Mouse (Mus musculus) midbrain, embryonic 13.5 days (tissue): ENCODE results near the gene Dip2b. TPM values are rescaled to one million over a fixed set of nuclear protein-coding genes. Genes with fewer than 3 reads are reported as not detected.
A peak's percentile ranks its signal among the peaks of the same experiment; 100 is the strongest.

Experiments used
- ATAC-seq: fragments of 200-750 bp; cut with Nextera tagmentation; 2 replicates; pipeline ENCODE4 v1.8.0; 2017; ENCODE audit warnings: mild to moderate bottlenecking, moderate TSS enrichment, moderate library complexity
- H3K27ac ChIP-seq: fragments of 300-500 bp; sonication (generic); 2 replicates; pipeline ENCODE4 v1.5.1; 2015; ENCODE audit warnings: inconsistent platforms, mild to moderate bottlenecking, moderate library complexity
- H3K27me3 ChIP-seq: fragments of 300-500 bp; sonication (generic); 2 replicates; pipeline ENCODE4 v1.6.1; 2015; ENCODE audit warnings: mild to moderate bottlenecking, inconsistent platforms
- H3K36me3 ChIP-seq: fragments of 300-500 bp; sonication (generic); 2 replicates; pipeline ENCODE4 v1.6.1; 2015; ENCODE audit warnings: mild to moderate bottlenecking, inconsistent platforms
- H3K4me1 ChIP-seq: fragments of 300-500 bp; sonication (generic); replicated peaks from 2 replicates; pipeline ENCODE4 v1.6.1; 2015; ENCODE audit warnings: inconsistent platforms
- H3K4me2 ChIP-seq: fragments of 300-500 bp; sonication (generic); replicated peaks from 2 replicates; pipeline ENCODE4 v1.6.1; 2015; ENCODE audit warnings: moderate library complexity, mild to moderate bottlenecking, inconsistent platforms
- H3K4me3 ChIP-seq: fragments of 300-500 bp; sonication (generic); replicated peaks from 2 replicates; pipeline ENCODE4 v1.5.1; 2015; ENCODE audit warnings: mild to moderate bottlenecking, inconsistent platforms
- H3K9ac ChIP-seq: fragments of 300-500 bp; sonication (generic); replicated peaks from 2 replicates; pipeline ENCODE4 v1.6.1; 2015; ENCODE audit warnings: mild to moderate bottlenecking, inconsistent platforms
- H3K9me3 ChIP-seq: fragments of 300-500 bp; sonication (generic); 2 replicates; pipeline ENCODE4 v1.6.1; 2016; ENCODE audit warnings: mild to moderate bottlenecking, inconsistent platforms
- WGBS: fragments of 180-500 bp; shearing (Covaris S2); methylation state at CpG from one replicate; pipeline ENCODE4 v1.1.7; 2015; 5-methylcytosine and 5-hydroxymethylcytosine counted together
- polyA plus RNA-seq: library from polyadenylated mRNA; unstranded; fragments of >200 nt; fragmentation: Nextera tagmentation; extraction: Ambion mirVana; gene quantifications from 2 replicates; pipeline ENCODE4 v1.2.1, GENCODE M21; 2015

Dip2b gene
- polyA plus RNA-seq, 1 experiment from 2014 or later, result 24.1 TPM

DNA sequence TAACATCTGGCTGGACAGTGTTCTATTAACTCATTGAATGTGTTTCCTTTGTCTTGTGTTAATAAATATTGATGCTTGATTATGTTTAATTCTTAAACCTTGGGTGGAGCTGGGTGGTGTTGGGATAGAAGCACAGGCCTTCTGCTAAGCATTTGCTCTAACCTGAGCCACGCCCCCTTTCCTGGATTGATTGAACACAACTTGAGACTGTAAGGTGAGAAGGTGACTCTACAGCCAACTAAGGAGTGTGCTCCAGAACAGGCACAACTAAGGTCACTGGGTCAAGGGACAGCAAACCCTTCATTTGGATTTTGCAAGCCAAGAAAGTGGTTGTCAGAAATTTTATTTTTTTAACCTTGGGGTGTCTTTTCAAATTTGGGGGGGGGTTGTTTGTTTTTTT lies 180.9 kb downstream of the Dip2b start:
- Histone ChIP-seq H3K36me3 (peaks cover 34% of the 10 kb centered on the region), H3K9ac (no peak overlapping the region), H3K4me2 (no peak overlapping the region), H3K27ac (no peak overlapping the region), H3K4me3 (no peak overlapping the region), H3K27me3 (no peaks in the 10 kb centered on the region), H3K9me3 (peaks cover 9% of the 10 kb centered on the region; the same call in 1 of the 2 replicates), H3K4me1 (no peaks in the 10 kb centered on the region)
- no peak for ATAC-seq
- WGBS, result 71% methylated on average over 1 of the region's 1 CpGs

GRCm38 (mm10) chr15:100220916-100221315 lies 182.5 kb downstream of the Dip2b start:
- WGBS, result 93% methylated on average over 7 of the region's 7 CpGs

DNA sequence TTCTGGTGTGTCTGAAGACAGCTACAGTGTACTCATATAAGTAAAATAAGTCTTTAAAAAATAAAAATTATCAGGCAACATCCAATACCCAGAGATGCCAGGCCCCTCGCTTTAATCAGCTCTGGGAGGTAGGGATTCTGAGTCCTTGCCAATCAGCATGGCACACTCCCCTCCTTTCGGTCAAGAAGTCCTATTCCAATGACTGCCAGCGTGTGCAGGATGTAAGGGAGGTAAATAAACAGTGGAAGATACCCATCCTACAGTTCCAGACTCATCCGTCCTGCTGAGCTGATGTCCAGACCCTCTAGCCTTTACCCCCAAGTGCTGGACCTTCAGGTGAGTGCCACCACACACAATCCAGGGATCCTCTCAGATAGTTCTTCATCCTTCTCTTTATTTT lies 186.9 kb downstream of the Dip2b start:
- 95% methylated on average over 4 of the region's 4 CpGs for WGBS

More at GRCm38 (mm10) chr15:100220916-100221315, 182.5 kb downstream of the Dip2b start:
- Histone ChIP-seq H3K27ac (no peak overlapping the region), H3K27me3 (no peaks in the 10 kb centered on the region), H3K9ac (no peak overlapping the region), H3K36me3 (peaks cover 18% of the 10 kb centered on the region), H3K9me3 (peaks cover 9% of the 10 kb centered on the region; the same call in 1 of the 2 replicates), H3K4me3 (no peak overlapping the region), H3K4me2 (no peak overlapping the region), H3K4me1 (no peaks in the 10 kb centered on the region)
- ATAC-seq, result no peak

DNA sequence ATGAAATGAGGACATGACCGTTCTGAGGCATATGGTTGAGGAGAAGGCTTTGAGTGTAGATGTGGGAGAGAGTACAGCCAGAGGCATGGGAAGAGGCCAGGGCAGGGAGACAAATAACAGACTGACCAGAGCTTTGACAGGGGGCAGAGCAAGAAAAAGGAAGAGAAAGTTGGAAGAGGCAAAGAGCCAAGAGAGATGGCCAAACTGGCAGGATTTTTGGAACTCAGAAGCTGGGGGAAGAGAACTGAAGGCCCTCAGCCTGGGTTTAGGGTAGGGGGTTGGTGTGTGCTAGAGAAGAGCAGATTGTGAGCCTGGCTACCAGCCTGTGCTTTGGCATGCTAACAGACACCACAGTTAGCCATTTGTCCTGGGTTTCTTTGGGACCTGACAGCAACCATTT lies 187.4 kb downstream of the Dip2b start:
- H3K9ac ChIP-seq, result no peak overlapping the region
- H3K4me1 ChIP-seq, result peaks cover 20% of the 10 kb centered on the region
- H3K9me3 ChIP-seq, result peaks cover 9% of the 10 kb centered on the region; the same call in 1 of the 2 replicates
- H3K36me3 ChIP-seq, result 0 out of 2 replicates have a peak, but pooled peaks cover 3% of the 10 kb centered on the region
- H3K4me3 ChIP-seq, result no peak overlapping the region
- H3K27me3 ChIP-seq, result no peaks in the 10 kb centered on the region
- no peak overlapping the region for H3K4me2 ChIP-seq
- no peak for ATAC-seq
- H3K27ac ChIP-seq, result no peak overlapping the region
- WGBS, result 97% methylated on average over 1 of the region's 1 CpGs

More for the DNA sequence above, 186.9 kb downstream of the Dip2b start:
- H3K9ac ChIP-seq, result no peak overlapping the region
- no peak overlapping the region for H3K27ac ChIP-seq
- H3K27me3 ChIP-seq, result no peaks in the 10 kb centered on the region
- H3K4me3 ChIP-seq, result no peak overlapping the region
- H3K9me3 ChIP-seq, result peaks cover 9% of the 10 kb centered on the region; the same call in 1 of the 2 replicates
- no peak for ATAC-seq
- H3K4me2 ChIP-seq, result no peak overlapping the region
- H3K36me3 ChIP-seq, result 0 out of 2 replicates have a peak, but pooled peaks cover 3% of the 10 kb centered on the region
- H3K4me1 ChIP-seq, result peaks cover 20% of the 10 kb centered on the region

- Histone ChIP-seq H3K4me2 (peak overlapping the region; percentile 66), H3K4me3 (peak overlapping the region; percentile 82), H3K9me3 (peaks cover 9% of the 10 kb centered on the region; the same call in 1 of the 2 replicates), H3K27me3 (no peaks in the 10 kb centered on the region), H3K27ac (peak overlapping the region; percentile 100), H3K9ac (peak overlapping the region; percentile 93), H3K4me1 (peaks cover 20% of the 10 kb centered on the region), H3K36me3 (0 out of 2 replicates have a peak, but pooled peaks cover 3% of the 10 kb centered on the region)
- ATAC-seq, result peak; percentile 64
- 4% methylated on average over 17 of the region's 17 CpGs for WGBS
Observed at GRCm38 (mm10) chr15:100227031-100227662, 188.7 kb downstream of the Dip2b start.

- Histone ChIP-seq H3K4me2 (peak within 1 kb of the TSS; percentile 66), H3K27me3 (no peaks in the 10 kb centered on the region), H3K9ac (peak within 1 kb of the TSS; percentile 93), H3K4me1 (peaks cover 20% of the 10 kb centered on the region), H3K4me3 (peak within 1 kb of the TSS; percentile 82), H3K36me3 (no peaks in the 10 kb centered on the region), H3K27ac (peak within 1 kb of the TSS; percentile 100), H3K9me3 (peaks cover 3% of the 10 kb centered on the region; the same call in 1 of the 2 replicates)
- peak; percentile 88 for ATAC-seq
- WGBS, result under 1% methylated on average over 69 of the region's 133 CpGs
Observed at GRCm38 (mm10) chr15:100227663-100228534, 189.4 kb downstream of the Dip2b start, which contains the start of gene Atf1. Gene Atf1 (plus strand): TSS chr15:100227819.

GRCm38 (mm10) chr15:100228535-100229336 lies 190.3 kb downstream of the Dip2b start:
- 20% methylated on average over 16 of the region's 16 CpGs for WGBS
- peak; percentile 17; the same call in 1 of the 2 replicates for ATAC-seq

DNA sequence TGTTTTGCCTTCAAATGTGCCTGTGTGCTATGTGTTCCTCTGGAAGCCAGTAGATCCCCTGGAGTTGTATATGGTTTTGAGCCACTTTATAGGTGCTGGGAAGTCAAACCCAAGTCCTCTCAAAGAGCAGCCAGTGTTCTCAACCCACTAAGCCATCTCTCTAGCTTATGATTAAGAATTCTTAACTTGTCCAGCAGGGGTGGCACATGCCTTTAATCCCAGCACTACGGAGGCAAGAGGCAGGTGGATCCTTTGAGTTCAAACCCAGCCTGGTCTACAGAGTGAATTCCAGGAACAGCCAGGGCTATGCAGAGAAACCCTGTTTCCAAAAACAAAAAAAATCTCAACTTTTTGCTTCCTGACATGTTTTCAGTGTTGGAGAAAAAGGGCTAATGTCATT lies 192.2 kb downstream of the Dip2b start:
- Histone ChIP-seq H3K9me3 (no peaks in the 10 kb centered on the region), H3K4me2 (no peak overlapping the region), H3K4me3 (no peak overlapping the region), H3K9ac (no peak overlapping the region), H3K36me3 (peaks cover 21% of the 10 kb centered on the region), H3K27ac (no peak overlapping the region), H3K4me1 (peaks cover 20% of the 10 kb centered on the region), H3K27me3 (no peaks in the 10 kb centered on the region)
- WGBS, result 63% methylated on average over 1 of the region's 1 CpGs
- no peak for ATAC-seq

More at GRCm38 (mm10) chr15:100228535-100229336, 190.3 kb downstream of the Dip2b start:
- H3K4me3 ChIP-seq, result peak overlapping the region; percentile 82
- no peaks in the 10 kb centered on the region for H3K27me3 ChIP-seq
- no peaks in the 10 kb centered on the region for H3K9me3 ChIP-seq
- peaks cover 6% of the 10 kb centered on the region for H3K36me3 ChIP-seq
- H3K27ac ChIP-seq, result peak overlapping the region; percentile 100
- H3K9ac ChIP-seq, result peak overlapping the region; percentile 93
- H3K4me2 ChIP-seq, result peak overlapping the region; percentile 66
- H3K4me1 ChIP-seq, result peaks cover 20% of the 10 kb centered on the region

DNA sequence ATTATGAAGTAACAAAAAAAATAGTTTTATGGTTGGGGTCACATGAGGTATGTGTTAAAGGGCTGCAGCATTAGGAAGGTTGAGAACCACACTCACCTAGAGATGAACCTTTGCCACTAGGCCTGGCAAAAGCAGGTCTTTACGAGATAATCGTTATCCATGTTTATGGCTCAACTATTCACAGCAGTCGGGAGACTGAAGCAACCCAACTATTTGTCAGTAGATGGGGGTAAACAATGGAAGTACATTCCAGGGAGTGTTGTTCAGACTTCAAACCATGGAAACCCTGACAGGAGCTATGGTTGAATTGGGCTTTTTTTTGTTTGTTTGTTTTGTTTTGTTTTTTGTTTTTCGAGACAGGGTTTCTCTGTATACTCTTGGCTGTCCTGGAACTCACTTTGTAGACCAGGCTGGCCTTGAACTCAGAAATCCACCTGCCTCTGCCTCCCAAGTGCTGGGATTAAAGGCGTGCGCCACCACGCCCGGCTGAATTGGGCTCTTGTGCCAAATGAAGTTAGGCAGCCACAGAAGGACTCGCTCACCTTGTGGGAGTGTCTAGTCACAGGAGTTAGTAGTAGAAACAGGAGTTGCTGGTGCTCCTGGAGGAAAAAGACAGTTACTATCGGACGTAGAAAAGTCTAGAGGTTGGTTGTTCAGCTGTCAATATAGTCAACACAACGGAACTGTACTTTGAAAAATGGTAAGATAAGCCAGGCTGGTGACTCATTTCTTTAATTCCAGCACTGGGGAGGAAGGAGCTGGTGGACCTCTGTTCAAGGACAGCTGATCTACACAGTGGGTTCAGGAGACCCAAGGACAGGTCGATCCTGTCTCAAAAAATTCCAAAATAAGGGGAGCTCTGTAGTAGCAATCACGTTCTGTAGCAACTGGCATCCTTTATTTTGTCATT lies 193.4 kb downstream of the Dip2b start:
- ATAC-seq, result no peak
- no peaks in the 10 kb centered on the region for H3K9me3 ChIP-seq
- 95% methylated on average over 14 of the region's 14 CpGs for WGBS

GRCm38 (mm10) chr15:100235208-100235965 lies 196.9 kb downstream of the Dip2b start:
- no peak for ATAC-seq
- Histone ChIP-seq H3K9me3 (no peaks in the 10 kb centered on the region), H3K4me3 (no peak overlapping the region), H3K4me1 (no peaks in the 10 kb centered on the region), H3K27me3 (no peaks in the 10 kb centered on the region), H3K9ac (no peak overlapping the region), H3K27ac (no peak overlapping the region), H3K4me2 (no peak overlapping the region), H3K36me3 (peaks cover 55% of the 10 kb centered on the region)
- 91% methylated on average over 12 of the region's 12 CpGs for WGBS

More for the DNA sequence above, 193.4 kb downstream of the Dip2b start:
- H3K27ac ChIP-seq, result no peak overlapping the region
- H3K27me3 ChIP-seq, result no peaks in the 10 kb centered on the region
- peaks cover 29% of the 10 kb centered on the region for H3K36me3 ChIP-seq
- no peak overlapping the region for H3K9ac ChIP-seq
- H3K4me3 ChIP-seq, result no peak overlapping the region
- no peak overlapping the region for H3K4me2 ChIP-seq
- peaks cover 17% of the 10 kb centered on the region for H3K4me1 ChIP-seq
